Mouse (Mus musculus) forelimb bud, embryonic 11.5 days (tissue): Measurements from ENCODE around the gene Tulp4.
"Not testable (repeated sequence)": the region's sequence is repeated elsewhere in the genome, so short reads cannot be mapped to it uniquely, and the experiment has no call there.

Experiments used
- DNase-seq: peaks from one replicate; pipeline ENCODE4 v3.0.0-alpha.2; 2012; ENCODE audit warnings: low read depth, low spot score

Tulp4 gene

GRCm38 (mm10) chr17:6274693-6275092, 168.5 kb downstream of the Tulp4 start:
- DNase-seq = not testable (repeated sequence)

- not testable (repeated sequence) for DNase-seq
Measured at GRCm38 (mm10) chr17:6279205-6279604, 173.0 kb downstream of the Tulp4 start.

GRCm38 (mm10) chr17:6279772-6280171, 173.5 kb downstream of the Tulp4 start:
- not testable (repeated sequence) for DNase-seq

- not testable (repeated sequence) for DNase-seq
Measured at GRCm38 (mm10) chr17:6280513-6280912, 174.3 kb downstream of the Tulp4 start.

- not testable (repeated sequence) for DNase-seq
Measured at GRCm38 (mm10) chr17:6283137-6283536, 176.9 kb downstream of the Tulp4 start.

- DNase-seq = not testable (repeated sequence)
Measured at GRCm38 (mm10) chr17:6286169-6286568, 179.9 kb downstream of the Tulp4 start.

- not testable (repeated sequence) for DNase-seq
Measured at GRCm38 (mm10) chr17:6289045-6289444, 182.8 kb downstream of the Tulp4 start.

- DNase-seq = not testable (repeated sequence)
Measured at GRCm38 (mm10) chr17:6293882-6294281, 187.6 kb downstream of the Tulp4 start.

- not testable (repeated sequence) for DNase-seq
Measured at GRCm38 (mm10) chr17:6297060-6297795, 191.0 kb downstream of the Tulp4 start.

- DNase-seq = not testable (repeated sequence)
Measured at GRCm38 (mm10) chr17:6300190-6300863, 194.1 kb downstream of the Tulp4 start.
